Mouse (Mus musculus) intestine, embryonic 16.5 days (tissue): ENCODE results near the gene Tubb2b. TPM values are rescaled to one million over a fixed set of nuclear protein-coding genes. Genes with fewer than 3 reads are reported as not detected.

Experiments
- ATAC-seq: fragments of 200-750 bp; cut with Nextera tagmentation; 2 replicates; pipeline ENCODE4 v1.8.0; 2017; ENCODE audit warnings: moderate TSS enrichment, moderate library complexity
- H3K27ac ChIP-seq: fragments of 300-500 bp; sonication (generic); 2 replicates; pipeline ENCODE4 v1.5.1; 2014; ENCODE audit warnings: mild to moderate bottlenecking, low read length
- H3K27me3 ChIP-seq: fragments of 300-500 bp; sonication (generic); replicated peaks from 2 replicates; pipeline ENCODE4 v1.6.1; 2014; ENCODE audit warnings: low read length, control low read depth, mixed read lengths; ENCODE audit not compliant: control insufficient read depth, insufficient read depth
- H3K36me3 ChIP-seq: fragments of 300-500 bp; sonication (generic); 2 replicates; pipeline ENCODE4 v1.6.1; 2014; ENCODE audit warnings: low read length, control low read depth; ENCODE audit not compliant: control insufficient read depth, insufficient read depth
- H3K4me1 ChIP-seq: fragments of 300-500 bp; sonication (generic); 2 replicates; pipeline ENCODE4 v1.6.1; 2014; ENCODE audit warnings: low read length, control low read depth, mixed read lengths; ENCODE audit not compliant: control insufficient read depth, insufficient read depth
- H3K4me2 ChIP-seq: fragments of 300-500 bp; sonication (generic); 2 replicates; pipeline ENCODE4 v1.6.1; 2014; ENCODE audit warnings: low read depth, low read length, control low read depth
- H3K4me3 ChIP-seq: fragments of 300-500 bp; sonication (generic); 2 replicates; pipeline ENCODE4 v1.5.1; 2014; ENCODE audit warnings: mild to moderate bottlenecking, low read length
- H3K9ac ChIP-seq: fragments of 300-500 bp; sonication (generic); 2 replicates; pipeline ENCODE4 v1.6.1; 2014; ENCODE audit warnings: low read depth, low read length
- H3K9me3 ChIP-seq: fragments of 300-500 bp; sonication (generic); 2 replicates; pipeline ENCODE4 v1.6.1; 2016; ENCODE audit warnings: low read length, control low read depth; ENCODE audit not compliant: control insufficient read depth
- WGBS: fragments of 180-500 bp; shearing (Covaris S2); extraction: QIAGEN DNeasy Blood & Tissue Kit; methylation state at CpG from one replicate; pipeline ENCODE4 v1.1.7; 2014; 5-methylcytosine and 5-hydroxymethylcytosine counted together
- polyA plus RNA-seq: library from polyadenylated mRNA; unstranded; fragments of >200 nt; fragmentation: Nextera tagmentation; extraction: Ambion mirVana; gene quantifications from 2 replicates; pipeline ENCODE4 v1.2.1, GENCODE M21; 2015

Tubb2b gene
- polyA plus RNA-seq, 1 experiment from 2014 or later = 36.0 TPM

- no peak overlapping the region for H3K9ac ChIP-seq
- 72% methylated on average over 5 of the region's 5 CpGs for WGBS
- ATAC-seq = peak; percentile 95
Observed at GRCm38 (mm10) chr13:34112369-34113081, 17.7 kb downstream of the Tubb2b start.

GRCm38 (mm10) chr13:34111878-34112277 lies 18.4 kb downstream of the Tubb2b start:
- Histone ChIP-seq H3K4me3 (no peak overlapping the region), H3K36me3 (no peaks in the 10 kb centered on the region), H3K27me3 (no peaks in the 10 kb centered on the region), H3K4me2 (no peak overlapping the region), H3K9me3 (no peaks in the 10 kb centered on the region), H3K9ac (no peak overlapping the region), H3K27ac (no peak overlapping the region), H3K4me1 (no peaks in the 10 kb centered on the region)
- no peak for ATAC-seq
- WGBS = 93% methylated on average over 3 of the region's 3 CpGs

More at GRCm38 (mm10) chr13:34112369-34113081, 17.7 kb downstream of the Tubb2b start:
- Histone ChIP-seq H3K9me3 (no peaks in the 10 kb centered on the region), H3K4me3 (no peak overlapping the region), H3K36me3 (no peaks in the 10 kb centered on the region), H3K4me1 (no peaks in the 10 kb centered on the region), H3K4me2 (no peak overlapping the region), H3K27me3 (no peaks in the 10 kb centered on the region), H3K27ac (no peak overlapping the region)

- Histone ChIP-seq H3K9me3 (no peaks in the 10 kb centered on the region), H3K9ac (no peak overlapping the region), H3K4me3 (no peak overlapping the region), H3K4me1 (no peaks in the 10 kb centered on the region), H3K27ac (no peak overlapping the region), H3K36me3 (no peaks in the 10 kb centered on the region), H3K4me2 (no peak overlapping the region), H3K27me3 (no peaks in the 10 kb centered on the region)
- WGBS = 44% methylated on average over 5 of the region's 5 CpGs
- ATAC-seq = no peak
Observed at GRCm38 (mm10) chr13:34111019-34111418, 19.2 kb downstream of the Tubb2b start.

GRCm38 (mm10) chr13:34109677-34110058 lies 20.6 kb downstream of the Tubb2b start:
- Histone ChIP-seq H3K4me2 (no peak overlapping the region), H3K27me3 (no peaks in the 10 kb centered on the region), H3K4me3 (no peak overlapping the region), H3K36me3 (no peaks in the 10 kb centered on the region), H3K9me3 (no peaks in the 10 kb centered on the region), H3K4me1 (no peaks in the 10 kb centered on the region), H3K27ac (no peak overlapping the region), H3K9ac (no peak overlapping the region)
- 59% methylated on average over 4 of the region's 4 CpGs for WGBS
- ATAC-seq = no peak

- no peaks in the 10 kb centered on the region for H3K4me1 ChIP-seq
- 72% methylated on average over 4 of the region's 4 CpGs for WGBS
- no peak overlapping the region for H3K4me2 ChIP-seq
- no peak for ATAC-seq
- H3K9ac ChIP-seq = no peak overlapping the region
- no peaks in the 10 kb centered on the region for H3K27me3 ChIP-seq
- H3K27ac ChIP-seq = no peak overlapping the region
- no peaks in the 10 kb centered on the region for H3K36me3 ChIP-seq
- no peak overlapping the region for H3K4me3 ChIP-seq
- H3K9me3 ChIP-seq = no peaks in the 10 kb centered on the region
Observed at GRCm38 (mm10) chr13:34109035-34109676, 21.1 kb downstream of the Tubb2b start.

GRCm38 (mm10) chr13:34106999-34107398 lies 23.3 kb downstream of the Tubb2b start:
- Histone ChIP-seq H3K36me3 (no peaks in the 10 kb centered on the region), H3K9me3 (no peaks in the 10 kb centered on the region), H3K4me2 (no peak overlapping the region), H3K4me3 (no peak overlapping the region), H3K27ac (no peak overlapping the region), H3K4me1 (no peaks in the 10 kb centered on the region), H3K9ac (no peak overlapping the region), H3K27me3 (no peaks in the 10 kb centered on the region)
- ATAC-seq = no peak; the same call in 1 of the 2 replicates
- 91% methylated on average over 1 of the region's 1 CpGs for WGBS

GRCm38 (mm10) chr13:34106256-34106655 lies 24.0 kb downstream of the Tubb2b start:
- Histone ChIP-seq H3K27ac (no peak overlapping the region), H3K36me3 (no peaks in the 10 kb centered on the region), H3K9ac (no peak overlapping the region), H3K4me1 (no peaks in the 10 kb centered on the region), H3K9me3 (no peaks in the 10 kb centered on the region), H3K4me3 (no peak overlapping the region), H3K4me2 (no peak overlapping the region), H3K27me3 (no peaks in the 10 kb centered on the region)
- ATAC-seq = no peak
- 88% methylated on average over 2 of the region's 2 CpGs for WGBS

GRCm38 (mm10) chr13:34105364-34105763 lies 24.9 kb downstream of the Tubb2b start:
- H3K4me3 ChIP-seq = no peak overlapping the region
- no peaks in the 10 kb centered on the region for H3K36me3 ChIP-seq
- ATAC-seq = no peak
- no peaks in the 10 kb centered on the region for H3K4me1 ChIP-seq
- H3K4me2 ChIP-seq = no peak overlapping the region
- H3K9ac ChIP-seq = no peak overlapping the region
- no peaks in the 10 kb centered on the region for H3K9me3 ChIP-seq
- no peak overlapping the region for H3K27ac ChIP-seq
- WGBS = 71% methylated on average over 1 of the region's 1 CpGs
- H3K27me3 ChIP-seq = no peaks in the 10 kb centered on the region

GRCm38 (mm10) chr13:34101908-34102307 lies 28.4 kb downstream of the Tubb2b start:
- Histone ChIP-seq H3K36me3 (no peaks in the 10 kb centered on the region), H3K4me2 (no peak overlapping the region), H3K27me3 (no peaks in the 10 kb centered on the region), H3K4me3 (no peak overlapping the region), H3K4me1 (no peaks in the 10 kb centered on the region), H3K9ac (no peak overlapping the region), H3K9me3 (no peaks in the 10 kb centered on the region), H3K27ac (no peak overlapping the region)
- WGBS = 84% methylated on average over 9 of the region's 9 CpGs
- ATAC-seq = no peak
